Mouse (Mus musculus): ENCODE data around the gene Macrod1.

Gene Macrod1

GRCm38 (mm10) chr19:7083035-7083794 lies 26.6 kb downstream of the Macrod1 start:
- no peak for DNase-seq (ENCODE audit: low read depth)

- no peak for DNase-seq (ENCODE audit: low read depth)
These were observed 28.1 kb downstream of the Macrod1 start for GRCm38 (mm10) chr19:7084734-7085133.

DNA sequence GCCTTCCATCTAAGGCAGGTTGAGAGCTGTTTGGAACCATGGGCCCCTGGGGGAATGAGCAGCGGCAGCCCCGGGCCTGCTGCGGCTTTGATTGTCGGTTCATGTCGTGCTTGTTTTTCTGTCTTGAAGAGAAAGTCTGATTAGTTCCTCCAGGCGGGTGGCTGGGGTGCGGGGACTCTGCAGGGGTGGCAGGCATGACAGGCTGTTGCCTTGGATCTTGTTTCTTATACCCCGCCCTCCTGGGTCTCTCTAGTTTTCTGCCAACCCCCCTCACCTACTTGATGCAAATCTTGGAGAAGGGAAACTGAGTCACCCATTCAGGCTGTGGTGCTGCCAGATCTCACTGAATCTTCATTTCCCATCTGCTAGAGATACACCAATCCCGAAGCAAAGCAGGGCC lies 31.9 kb downstream of the Macrod1 start:
- DNase-seq (ENCODE audit: low read depth): no peak

GRCm38 (mm10) chr19:7089050-7089449 lies 32.4 kb downstream of the Macrod1 start:
- DNase-seq (ENCODE audit: low read depth): no peak

DNA sequence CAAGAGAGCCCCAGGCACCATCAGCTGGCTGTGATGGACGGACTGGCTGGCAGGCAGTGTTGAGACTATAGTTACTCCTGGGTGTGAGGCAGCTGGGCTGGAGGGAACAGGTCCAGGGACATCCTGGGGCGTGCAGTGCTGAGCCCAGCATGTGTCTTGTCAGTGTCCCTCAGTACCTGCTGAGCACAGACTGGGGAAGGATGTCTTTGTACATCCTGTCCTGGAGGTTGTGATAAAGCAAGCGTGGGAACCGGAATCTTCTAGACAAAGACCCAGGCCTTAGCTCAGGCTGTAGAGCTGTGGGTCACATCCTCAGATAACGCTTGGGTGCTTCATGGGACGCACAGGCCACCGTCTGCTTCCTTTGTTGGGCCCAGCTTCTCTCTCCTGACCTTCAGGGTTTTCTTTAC lies 33.2 kb downstream of the Macrod1 start:
- DNase-seq (ENCODE audit: low read depth): no peak

- no peak for DNase-seq (ENCODE audit: low read depth)
These were observed 33.9 kb downstream of the Macrod1 start for GRCm38 (mm10) chr19:7090369-7091064.

DNA sequence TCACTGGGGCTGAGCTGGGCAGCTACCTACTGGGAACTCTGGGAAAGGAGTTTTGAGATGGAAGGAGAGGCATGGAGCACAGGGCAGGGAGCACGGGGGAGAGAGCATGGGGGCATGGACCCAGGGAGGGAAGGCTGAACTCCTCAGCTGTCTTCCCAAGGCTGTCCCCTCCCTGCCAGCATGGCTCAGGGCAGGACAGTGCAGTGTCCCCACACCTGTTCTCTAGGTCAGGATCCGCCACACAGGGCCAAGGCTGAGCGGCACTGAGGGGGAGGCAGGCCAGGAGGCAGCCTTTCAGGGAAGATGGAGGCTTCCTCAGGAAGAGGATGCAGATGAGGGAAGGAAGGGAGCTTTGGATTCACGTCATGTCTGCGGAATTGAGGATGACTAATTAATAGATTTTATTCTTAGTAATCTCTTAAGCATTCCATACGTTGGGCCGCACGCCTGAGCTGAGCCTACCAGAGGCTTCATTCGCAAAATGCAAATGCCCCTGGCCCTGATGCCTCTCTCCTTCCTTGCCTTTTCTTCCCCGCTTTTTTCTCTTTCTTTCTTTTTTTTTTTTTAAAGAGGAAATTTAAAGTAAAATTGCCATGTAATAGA lies 34.9 kb downstream of the Macrod1 start:
- no peak for DNase-seq (ENCODE audit: low read depth)

DNA sequence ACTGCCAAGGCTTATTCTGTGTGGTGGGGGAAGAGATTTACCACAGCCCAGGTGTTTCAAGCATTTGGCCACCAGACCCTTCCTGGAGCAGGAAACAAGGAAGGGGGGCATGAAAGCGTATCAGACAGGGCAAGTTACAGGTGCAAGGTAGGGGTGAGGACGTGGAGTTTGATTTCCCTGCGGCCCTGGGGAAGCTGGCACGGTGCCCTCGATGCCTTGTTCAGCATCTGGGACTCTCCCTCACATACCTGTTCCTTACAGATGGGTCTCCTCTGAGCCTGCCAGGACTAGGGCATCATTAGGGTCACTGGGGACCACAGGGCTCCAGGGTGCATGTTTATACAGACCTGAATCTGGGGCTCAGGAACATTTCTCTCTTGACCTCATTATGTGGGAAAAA lies 36.1 kb downstream of the Macrod1 start:
- no peak for DNase-seq (ENCODE audit: low read depth)

GRCm38 (mm10) chr19:7099620-7100155 lies 43.1 kb downstream of the Macrod1 start:
- no peak for DNase-seq (ENCODE audit: low read depth)

DNA sequence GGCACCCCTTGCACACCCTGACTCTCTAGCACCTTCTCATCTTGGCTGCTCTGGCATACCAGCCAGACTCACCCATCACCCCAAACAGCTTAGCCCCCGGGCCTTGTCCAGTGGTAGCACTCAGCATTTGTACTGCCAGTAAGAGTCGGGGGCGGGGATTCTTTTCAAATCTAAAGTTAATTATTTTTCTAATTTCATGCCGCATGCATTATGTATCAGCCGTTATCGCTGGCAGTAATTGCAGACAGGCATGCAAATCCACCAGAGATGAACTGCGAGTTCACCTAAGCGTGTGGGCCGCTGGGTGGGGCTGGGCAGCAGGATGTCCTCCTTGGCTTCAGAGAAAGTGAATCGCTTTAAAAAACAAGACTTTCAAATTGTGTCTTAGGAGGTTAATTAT lies 45.4 kb downstream of the Macrod1 start:
- no peak for DNase-seq (ENCODE audit: low read depth)

DNA sequence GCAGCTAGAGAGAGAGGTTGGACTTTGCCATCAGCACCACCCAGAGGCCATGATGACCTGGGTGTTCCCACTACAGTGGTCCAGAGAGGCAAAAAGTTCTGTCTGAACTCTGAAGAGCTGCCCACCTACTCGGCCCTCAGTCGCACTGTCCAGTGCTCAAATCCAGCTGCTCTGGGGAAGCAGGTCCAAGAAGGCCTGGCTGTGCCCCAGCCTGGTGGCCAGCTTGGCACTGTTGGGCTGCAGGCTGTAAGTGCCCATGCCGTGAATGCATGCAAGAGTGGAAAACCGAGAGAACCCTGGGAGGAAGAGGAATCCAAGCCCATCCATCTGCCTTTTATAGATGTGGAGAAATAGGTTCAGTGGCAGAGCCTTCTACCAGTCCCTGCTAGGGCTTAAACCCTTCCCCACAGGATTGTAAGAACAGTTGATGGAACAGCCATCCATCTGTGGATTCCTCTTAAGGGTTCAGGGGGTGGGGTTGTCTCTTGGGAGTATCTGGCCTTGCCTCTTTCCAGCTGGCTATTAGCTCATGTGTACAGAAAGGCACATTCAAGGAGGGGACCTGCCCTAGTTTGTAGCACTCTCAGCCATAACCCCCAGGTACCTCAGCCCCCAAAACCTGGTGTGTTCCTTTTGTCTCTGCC lies 46.9 kb downstream of the Macrod1 start:
- DNase-seq (ENCODE audit: low read depth): no peak

- DNase-seq (ENCODE audit: low read depth): no peak
These were observed 47.4 kb downstream of the Macrod1 start for GRCm38 (mm10) chr19:7103993-7104401.

DNA sequence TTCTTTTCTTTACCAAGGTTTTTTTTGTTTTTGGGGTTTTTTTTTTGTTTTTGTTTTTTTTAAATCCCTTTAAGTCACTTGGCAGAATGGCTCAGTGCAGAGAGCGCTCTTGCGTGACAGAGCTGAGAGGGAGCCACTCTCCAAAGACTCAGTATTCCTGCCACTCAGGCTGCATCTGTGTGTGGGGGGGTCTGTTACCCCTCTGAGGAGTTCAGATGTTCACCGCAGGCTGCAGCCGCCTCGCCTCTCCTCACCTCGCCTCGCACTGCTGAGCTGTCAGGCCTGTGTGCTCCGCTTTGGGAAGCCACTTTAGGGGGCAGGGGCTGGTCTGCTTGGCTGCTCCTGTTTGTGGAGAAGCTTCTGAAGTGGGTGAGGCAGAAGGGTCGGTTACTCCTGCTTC lies 48.9 kb downstream of the Macrod1 start, which contains the start of gene Flrt1:
Flrt1 (minus strand) TSS at position 186 of the 400 bp plus-strand sequence.
- no peak for DNase-seq (ENCODE audit: low read depth)

DNA sequence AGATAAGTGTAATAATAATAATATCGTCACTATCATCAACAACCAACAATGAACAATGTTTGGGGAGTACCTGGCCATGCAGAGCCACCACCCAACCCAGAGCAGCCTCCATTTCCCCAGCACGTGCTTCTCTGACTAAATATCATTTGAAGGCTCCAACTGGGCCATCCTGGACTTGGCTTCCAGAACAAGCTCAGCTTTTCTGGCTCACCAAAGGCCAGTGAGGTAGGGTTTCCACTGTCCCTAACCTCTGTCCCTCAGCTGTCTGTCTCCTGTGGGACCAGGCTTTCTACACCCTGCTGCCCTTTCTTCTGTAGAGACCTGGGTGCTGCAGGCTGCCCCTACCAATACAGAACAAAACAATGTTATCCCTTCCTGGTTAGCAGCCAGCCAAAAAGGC lies 50.0 kb downstream of the Macrod1 start:
- no peak for DNase-seq (ENCODE audit: low read depth)

- no peak for DNase-seq (ENCODE audit: low read depth)
These were observed 50.6 kb downstream of the Macrod1 start for GRCm38 (mm10) chr19:7107174-7107573.

DNA sequence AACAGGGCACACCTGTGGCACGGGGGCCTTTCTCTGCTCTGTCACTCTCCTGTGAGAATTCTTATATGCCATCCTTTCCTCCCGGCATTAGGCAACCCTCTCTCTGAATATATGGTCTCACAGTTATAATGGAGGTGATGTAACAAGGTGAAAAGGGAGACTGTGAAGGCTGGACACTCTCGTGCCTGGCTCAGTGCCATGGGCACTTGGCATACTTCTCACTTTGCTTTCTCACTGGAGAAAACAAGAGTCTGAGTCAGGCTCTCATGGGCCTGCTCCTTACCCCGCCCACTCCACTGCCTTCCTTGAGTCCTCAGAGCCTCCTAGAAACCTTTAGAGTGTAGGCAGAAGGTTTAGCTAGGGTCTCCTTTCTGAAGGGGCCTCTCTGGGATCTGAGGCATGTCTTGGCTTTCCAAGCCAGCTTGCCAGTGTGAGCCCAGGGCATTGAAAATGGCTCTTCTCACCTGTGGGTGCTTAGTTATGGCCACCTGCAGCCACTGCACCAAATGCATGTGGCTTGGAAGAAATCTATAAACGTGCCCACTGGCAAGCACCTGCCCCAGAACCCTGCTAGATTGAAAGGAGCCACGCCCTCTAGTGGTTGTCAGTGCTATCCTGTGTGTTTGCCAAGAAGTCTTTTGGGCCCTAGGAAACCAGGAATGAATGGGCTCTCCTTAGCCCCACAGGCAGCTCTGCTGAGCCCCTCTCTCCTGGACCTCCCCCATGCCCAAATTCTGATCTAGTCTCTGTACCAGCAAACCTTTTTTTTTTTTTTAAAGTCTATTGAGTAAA lies 51.7 kb downstream of the Macrod1 start:
- peak; percentile 42 for DNase-seq (ENCODE audit: low read depth)

DNA sequence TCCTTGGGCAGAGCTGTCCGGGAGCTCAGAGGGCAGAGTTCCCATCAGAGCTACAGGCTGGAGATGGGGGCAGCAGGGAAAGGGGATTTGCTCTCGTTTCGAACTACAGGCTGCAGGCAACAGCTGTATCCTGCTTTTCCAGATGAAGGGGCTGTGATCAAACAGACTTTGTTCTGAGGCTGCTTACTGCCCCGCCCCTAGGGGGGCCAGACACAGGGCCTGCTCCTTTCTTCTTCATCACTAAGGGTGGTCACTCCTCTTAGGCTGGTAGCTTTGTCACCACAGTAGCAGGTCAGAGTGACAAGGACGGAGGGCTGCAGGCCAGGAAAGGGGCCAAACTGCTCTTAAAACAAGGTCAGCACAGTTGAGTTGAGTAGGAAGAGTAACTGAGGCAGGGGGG lies 53.5 kb downstream of the Macrod1 start:
- no peak for DNase-seq (ENCODE audit: low read depth)

DNA sequence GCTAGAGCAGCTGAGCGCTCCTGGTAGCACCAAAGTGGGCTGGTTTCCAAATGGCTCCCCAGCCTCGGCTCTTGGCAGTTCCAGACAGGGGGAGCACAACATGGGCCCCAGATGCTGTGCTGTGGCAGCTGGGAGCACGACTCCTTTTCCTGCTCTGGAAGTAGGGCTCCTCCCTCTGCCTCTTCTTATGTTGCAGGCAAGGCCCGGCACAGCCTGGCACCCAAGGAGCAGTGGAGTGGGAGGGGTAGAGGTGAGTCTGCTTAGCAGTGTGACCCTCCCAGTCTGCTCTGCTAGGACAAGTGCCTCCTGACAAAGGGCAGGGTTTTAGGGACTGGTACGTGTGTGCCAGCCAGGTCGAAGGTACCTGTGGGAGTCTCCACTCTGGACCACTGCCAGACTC lies 54.3 kb downstream of the Macrod1 start:
- DNase-seq (ENCODE audit: low read depth): no peak

GRCm38 (mm10) chr19:7111309-7111708 lies 54.7 kb downstream of the Macrod1 start:
- no peak for DNase-seq (ENCODE audit: low read depth)

DNA sequence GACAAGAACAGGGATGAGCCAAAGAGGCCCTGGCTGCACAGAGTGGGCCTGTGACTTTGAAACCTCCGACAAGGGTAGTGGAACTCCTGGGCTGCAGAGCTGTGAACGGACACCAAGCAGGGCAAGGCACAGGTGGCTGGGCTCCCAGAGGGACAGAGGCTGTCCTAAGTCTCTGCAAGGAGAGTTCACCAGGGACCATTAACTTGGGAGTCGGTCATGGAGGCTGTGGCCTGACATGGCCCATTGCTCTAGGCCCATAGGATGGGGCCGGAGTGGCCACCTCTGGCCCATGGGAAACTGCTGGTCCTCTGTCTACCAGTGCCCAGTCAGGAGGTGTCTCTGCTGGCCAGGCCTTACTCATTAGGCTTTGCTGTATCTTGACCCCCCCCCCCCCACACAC lies 55.1 kb downstream of the Macrod1 start:
- DNase-seq (ENCODE audit: low read depth): no peak

- no peak for DNase-seq (ENCODE audit: low read depth)
These were observed 56.0 kb downstream of the Macrod1 start for GRCm38 (mm10) chr19:7112628-7113027.

DNA sequence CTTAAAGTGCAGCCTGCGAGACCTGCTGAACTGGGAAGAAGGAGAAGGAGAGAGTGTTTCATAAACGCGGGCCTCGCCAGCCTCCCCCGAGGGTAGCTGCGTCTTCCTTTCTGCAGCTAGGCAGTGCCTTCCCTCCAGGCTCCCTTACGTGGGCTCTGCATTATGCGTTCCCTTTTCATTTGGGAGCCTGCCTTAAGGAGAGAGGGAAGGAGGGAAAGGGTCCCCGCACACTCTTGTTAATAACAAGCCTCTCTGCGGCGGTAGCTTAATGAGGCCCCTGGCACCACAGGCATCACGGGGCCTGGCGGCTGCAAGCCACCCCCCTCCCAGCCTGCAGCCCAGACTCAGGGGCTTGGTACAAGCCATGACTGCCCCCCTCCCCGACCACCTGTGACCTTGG lies 57.0 kb downstream of the Macrod1 start:
- DNase-seq (ENCODE audit: low read depth): no peak
